Mouse (Mus musculus) lung, postnatal 0 days (tissue): ENCODE measurements around the gene Gfod1.

Source experiments
- CTCF ChIP-seq: IDR thresholded peaks from 2 replicates; pipeline ENCODE4 v1.5.1; 2016; ENCODE audit warnings: antibody characterized with exemption, mild to moderate bottlenecking
- EP300 ChIP-seq: IDR thresholded peaks from 2 replicates; pipeline ENCODE4 v1.6.1; 2016; ENCODE audit warnings: antibody characterized with exemption, mild to moderate bottlenecking, control low read depth

DNA sequence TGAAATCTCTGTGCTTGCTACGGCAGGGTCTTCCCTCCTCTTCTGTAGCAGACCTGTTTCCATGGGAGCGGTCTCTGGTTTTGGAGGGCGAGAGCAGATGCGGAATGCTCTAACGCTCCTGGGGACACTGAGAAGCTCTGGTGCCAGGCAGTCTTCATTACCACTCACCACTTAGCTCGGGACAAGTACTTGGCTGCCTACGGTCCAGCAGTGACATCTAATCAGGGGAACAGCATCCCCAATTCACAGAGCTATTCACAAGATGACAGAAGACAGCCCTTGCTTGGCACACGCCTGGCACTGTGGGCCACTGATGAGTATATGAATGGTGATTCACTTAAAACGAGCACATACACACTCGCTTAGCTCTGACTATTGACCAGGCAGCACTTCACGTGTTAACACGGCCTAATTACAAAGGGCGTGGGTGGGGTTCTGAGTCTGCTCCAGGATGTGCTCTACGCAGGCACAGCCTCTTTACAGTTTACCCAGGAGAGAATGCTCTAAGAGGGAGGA is 151.9 kb downstream of the Gfod1 start:
- no peak for TF ChIP-seq CTCF
- TF ChIP-seq EP300, result no peak
